Mouse (Mus musculus): ENCODE data around the gene Timm8a2. TPM values are rescaled to one million over a fixed set of nuclear protein-coding genes. Genes with fewer than 3 reads are reported as not detected.
A peak's percentile ranks its signal among the peaks of the same experiment; 100 is the strongest.
"Not testable (repeated sequence)": the region's sequence is repeated elsewhere in the genome, so short reads cannot be mapped to it uniquely, and the experiment has no call there.

The Timm8a2 gene
- total RNA-seq, 1 experiment, result 3.2 TPM

DNA sequence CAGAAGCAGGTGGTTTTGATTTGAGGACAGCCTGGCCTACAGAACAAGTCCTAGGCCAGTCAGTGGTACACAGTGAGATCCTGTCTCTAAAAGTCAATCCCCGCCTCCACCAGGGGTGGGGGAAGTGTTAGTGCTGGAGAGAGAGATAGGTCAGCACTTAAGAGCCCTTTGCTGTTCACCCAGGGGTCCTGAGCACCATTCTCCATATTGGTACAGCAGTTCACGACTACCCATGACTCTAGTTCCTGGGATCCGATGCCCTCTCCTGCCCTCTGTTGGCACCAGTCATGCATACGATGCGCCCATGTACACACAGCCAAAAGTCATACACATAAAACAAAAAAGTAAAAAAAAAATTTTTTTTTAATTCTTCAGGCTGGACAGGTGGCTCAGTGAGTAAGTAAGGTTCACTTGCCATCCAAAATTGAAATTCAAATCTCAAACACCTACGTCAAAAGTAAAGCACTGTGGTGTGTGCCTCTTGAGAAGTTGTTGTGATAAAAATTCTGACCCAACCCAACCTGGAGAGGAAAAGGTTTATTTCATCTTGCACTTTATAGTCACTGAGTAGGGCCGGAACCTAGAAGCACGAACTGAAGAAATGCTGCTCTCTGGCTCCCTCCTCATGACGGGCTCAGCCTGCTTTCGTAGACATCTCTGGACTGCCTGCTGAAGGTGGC, 28.1 kb downstream of the Timm8a2 start:
- TF ChIP-seq MAFK (IDR thresholded peaks at IDR 0.05; ENCODE audit: insufficient read depth, low read depth, low read length) (no peak), ZC3H11A (IDR thresholded peaks at IDR 0.05; ENCODE audit: borderline replicate concordance, low read depth, low read length) (no peak), ZNF384 (IDR thresholded peaks at IDR 0.05; ENCODE audit: low read depth, low read length) (no peak), CHD2 (IDR thresholded peaks at IDR 0.05; ENCODE audit: low read depth, low read length) (no peak), HCFC1 (IDR thresholded peaks at IDR 0.05; ENCODE audit: borderline replicate concordance, insufficient read depth, low read length) (no peak)

DNA sequence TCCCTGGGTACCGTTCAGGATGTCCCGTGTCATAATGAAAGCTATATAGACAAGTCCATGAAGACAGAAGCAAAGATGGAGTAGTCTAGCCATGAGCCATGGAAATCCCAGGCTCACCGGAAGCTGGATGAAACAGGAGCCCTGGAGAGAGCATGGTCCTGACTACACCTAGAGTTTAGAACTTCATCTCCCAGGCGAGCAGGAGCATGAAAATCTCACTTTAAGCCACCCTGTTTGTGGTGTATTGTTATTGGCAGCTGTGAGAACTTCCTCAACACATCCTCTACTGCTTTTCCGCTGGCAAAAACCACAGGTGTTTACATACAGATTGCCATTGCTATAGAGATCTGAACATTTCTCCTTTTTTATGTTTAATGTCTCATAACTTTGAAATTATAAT, 29.1 kb downstream of the Timm8a2 start:
- DNase-seq (ENCODE audit: low read depth, low spot score), result no peak
- H3K36me3 ChIP-seq (ENCODE audit: control insufficient read depth, insufficient read depth, low read length, poor library complexity, severe bottlenecking), result no peaks in the 10 kb centered on the region
- in situ Hi-C loops (cut with MboI; ENCODE audit: low sequenced_read_pairs in 2 of 2, unreplicated experiment in 2 of 2), result loop anchor here (5.0 to 25.0 kb wide), 4 partner anchors 136 to 824 kb away; no protein-coding TSS in a partner anchor
- no peak overlapping the region for H3K4me3 ChIP-seq (ENCODE audit: insufficient read depth in 1 of 2, low read depth in 1 of 2, low read length in 2 of 2, poor library complexity in 1 of 2, severe bottlenecking in 1 of 2)
- H3K9ac ChIP-seq (ENCODE audit: insufficient read depth, low read depth, low read length, poor library complexity, severe bottlenecking), result no peak overlapping the region
- no peaks in the 10 kb centered on the region for H3K4me1 ChIP-seq (ENCODE audit: control insufficient read depth in 2 of 2, insufficient read depth in 2 of 2, low read length in 2 of 2, poor library complexity in 1 of 2)
- H3K9me3 ChIP-seq (ENCODE audit: control insufficient read depth, insufficient read depth, low read depth, low read length), result no peaks in the 10 kb centered on the region
- no peak for TF ChIP-seq HCFC1 (IDR thresholded peaks at IDR 0.05; ENCODE audit: borderline replicate concordance, insufficient read depth, low read length)
- TF ChIP-seq CHD2 (IDR thresholded peaks at IDR 0.05; ENCODE audit: low read depth, low read length), result no peak
- TF ChIP-seq ZNF384 (IDR thresholded peaks at IDR 0.05; ENCODE audit: low read depth, low read length), result no peak
- TF ChIP-seq MAFK (IDR thresholded peaks at IDR 0.05; ENCODE audit: insufficient read depth, low read depth, low read length), result no peak
- TF ChIP-seq ZC3H11A (IDR thresholded peaks at IDR 0.05; ENCODE audit: borderline replicate concordance, low read depth, low read length), result no peak
- H3K27ac ChIP-seq (ENCODE audit: insufficient read depth, low read depth, low read length, poor library complexity, severe bottlenecking), result no peak overlapping the region

More for the DNA sequence above, 28.1 kb downstream of the Timm8a2 start:
- Histone ChIP-seq H3K4me1 (ENCODE audit: control insufficient read depth in 2 of 2, insufficient read depth in 2 of 2, low read length in 2 of 2, poor library complexity in 1 of 2) (peaks cover 0 to 2% of the 10 kb centered on the region in 2 experiments; a peak in 1 of 4 replicates), H3K4me3 (ENCODE audit: insufficient read depth in 1 of 2, low read depth in 1 of 2, low read length in 2 of 2, poor library complexity in 1 of 2, severe bottlenecking in 1 of 2) (no peak overlapping the region), H3K36me3 (ENCODE audit: control insufficient read depth, insufficient read depth, low read length, poor library complexity, severe bottlenecking) (no peaks in the 10 kb centered on the region), H3K9me3 (ENCODE audit: control insufficient read depth, insufficient read depth, low read depth, low read length) (no peaks in the 10 kb centered on the region), H3K27ac (ENCODE audit: insufficient read depth, low read depth, low read length, poor library complexity, severe bottlenecking) (no peak overlapping the region), H3K9ac (ENCODE audit: insufficient read depth, low read depth, low read length, poor library complexity, severe bottlenecking) (no peak overlapping the region)
- DNase-seq (ENCODE audit: low read depth, low spot score), result no peak
- in situ Hi-C loops (cut with MboI; ENCODE audit: low sequenced_read_pairs in 2 of 2, unreplicated experiment in 2 of 2), result loop anchor here (5.0 to 25.0 kb wide), 4 partner anchors 135 to 825 kb away; no protein-coding TSS in a partner anchor

DNA sequence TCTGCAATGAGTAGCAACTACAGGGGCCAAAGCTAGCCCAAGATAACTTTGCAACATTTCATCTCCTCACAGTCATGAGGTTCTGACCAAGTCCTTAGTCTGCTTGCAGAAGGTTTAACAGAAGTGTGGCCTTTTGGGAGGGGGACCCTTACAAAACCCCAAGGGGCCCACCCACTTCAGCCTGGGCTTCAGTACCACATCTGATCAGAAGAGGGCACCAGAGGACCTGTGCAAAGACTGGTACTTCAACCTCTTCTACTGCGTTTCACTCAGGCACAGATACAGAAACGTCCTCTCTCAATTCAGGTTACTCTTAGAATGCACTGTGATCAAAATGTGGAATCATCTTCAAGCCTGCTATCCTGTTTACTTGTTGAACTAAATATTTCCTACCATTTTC, 30.0 kb downstream of the Timm8a2 start:
- in situ Hi-C loops (cut with MboI; ENCODE audit: low sequenced_read_pairs in 2 of 2, unreplicated experiment in 2 of 2), result loop anchor here (5.0 to 25.0 kb wide), 4 partner anchors 137 to 823 kb away; no protein-coding TSS in a partner anchor
- DNase-seq (ENCODE audit: low read depth, low spot score), result peak; percentile 63
- no peak overlapping the region for H3K9ac ChIP-seq (ENCODE audit: insufficient read depth, low read depth, low read length, poor library complexity, severe bottlenecking)
- no peak for TF ChIP-seq ZNF384 (IDR thresholded peaks at IDR 0.05; ENCODE audit: low read depth, low read length)
- TF ChIP-seq MAFK (IDR thresholded peaks at IDR 0.05; ENCODE audit: insufficient read depth, low read depth, low read length), result no peak
- TF ChIP-seq CHD2 (IDR thresholded peaks at IDR 0.05; ENCODE audit: low read depth, low read length), result no peak
- TF ChIP-seq ZC3H11A (IDR thresholded peaks at IDR 0.05; ENCODE audit: borderline replicate concordance, low read depth, low read length), result no peak
- no peak for TF ChIP-seq HCFC1 (IDR thresholded peaks at IDR 0.05; ENCODE audit: borderline replicate concordance, insufficient read depth, low read length)
- H3K36me3 ChIP-seq (ENCODE audit: control insufficient read depth, insufficient read depth, low read length, poor library complexity, severe bottlenecking), result no peaks in the 10 kb centered on the region
- H3K4me1 ChIP-seq (ENCODE audit: control insufficient read depth in 2 of 2, insufficient read depth in 2 of 2, low read length in 2 of 2, poor library complexity in 1 of 2), result no peaks in the 10 kb centered on the region
- no peak overlapping the region for H3K4me3 ChIP-seq (ENCODE audit: insufficient read depth in 1 of 2, low read depth in 1 of 2, low read length in 2 of 2, poor library complexity in 1 of 2, severe bottlenecking in 1 of 2)
- H3K9me3 ChIP-seq (ENCODE audit: control insufficient read depth, insufficient read depth, low read depth, low read length), result no peaks in the 10 kb centered on the region
- no peak overlapping the region for H3K27ac ChIP-seq (ENCODE audit: insufficient read depth, low read depth, low read length, poor library complexity, severe bottlenecking)

DNA sequence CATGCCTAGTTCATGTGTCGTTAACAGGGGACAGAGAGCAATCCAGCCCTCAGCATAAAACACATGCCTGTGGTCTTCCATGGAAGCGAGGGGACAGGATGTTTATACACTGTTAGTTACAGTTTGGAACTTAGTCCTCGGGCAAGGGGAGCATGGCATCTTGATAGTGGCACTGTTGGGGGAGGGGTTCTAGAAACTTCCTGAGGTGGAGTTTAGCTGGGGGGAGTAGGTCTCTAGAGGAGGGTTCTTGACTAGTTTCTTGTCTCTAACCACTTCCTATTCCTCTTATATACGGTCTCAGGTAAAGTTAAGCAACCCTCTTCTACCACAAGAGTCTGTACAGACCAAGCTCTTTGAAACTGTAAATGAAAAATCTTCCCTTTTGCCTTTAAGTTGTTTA, 31.8 kb downstream of the Timm8a2 start:
- Histone ChIP-seq H3K36me3 (ENCODE audit: control insufficient read depth, insufficient read depth, low read length, poor library complexity, severe bottlenecking) (no peaks in the 10 kb centered on the region), H3K9me3 (ENCODE audit: control insufficient read depth, insufficient read depth, low read depth, low read length) (no peaks in the 10 kb centered on the region), H3K4me3 (ENCODE audit: insufficient read depth in 1 of 2, low read depth in 1 of 2, low read length in 2 of 2, poor library complexity in 1 of 2, severe bottlenecking in 1 of 2) (no peak overlapping the region), H3K27ac (ENCODE audit: insufficient read depth, low read depth, low read length, poor library complexity, severe bottlenecking) (no peak overlapping the region), H3K4me1 (ENCODE audit: control insufficient read depth in 2 of 2, insufficient read depth in 2 of 2, low read length in 2 of 2, poor library complexity in 1 of 2) (no peaks in the 10 kb centered on the region), H3K9ac (ENCODE audit: insufficient read depth, low read depth, low read length, poor library complexity, severe bottlenecking) (no peak overlapping the region)
- DNase-seq (ENCODE audit: low read depth, low spot score), result no peak
- no peak for TF ChIP-seq HCFC1 (IDR thresholded peaks at IDR 0.05; ENCODE audit: borderline replicate concordance, insufficient read depth, low read length)
- no peak for TF ChIP-seq ZC3H11A (IDR thresholded peaks at IDR 0.05; ENCODE audit: borderline replicate concordance, low read depth, low read length)
- TF ChIP-seq MAFK (IDR thresholded peaks at IDR 0.05; ENCODE audit: insufficient read depth, low read depth, low read length), result no peak
- no peak for TF ChIP-seq CHD2 (IDR thresholded peaks at IDR 0.05; ENCODE audit: low read depth, low read length)
- no peak for TF ChIP-seq ZNF384 (IDR thresholded peaks at IDR 0.05; ENCODE audit: low read depth, low read length)
- in situ Hi-C loops (cut with MboI; ENCODE audit: low sequenced_read_pairs in 2 of 2, unreplicated experiment in 2 of 2), result loop anchor here (10.0 to 25.0 kb wide), 2 partner anchors 201 to 821 kb away; no protein-coding TSS in a partner anchor

DNA sequence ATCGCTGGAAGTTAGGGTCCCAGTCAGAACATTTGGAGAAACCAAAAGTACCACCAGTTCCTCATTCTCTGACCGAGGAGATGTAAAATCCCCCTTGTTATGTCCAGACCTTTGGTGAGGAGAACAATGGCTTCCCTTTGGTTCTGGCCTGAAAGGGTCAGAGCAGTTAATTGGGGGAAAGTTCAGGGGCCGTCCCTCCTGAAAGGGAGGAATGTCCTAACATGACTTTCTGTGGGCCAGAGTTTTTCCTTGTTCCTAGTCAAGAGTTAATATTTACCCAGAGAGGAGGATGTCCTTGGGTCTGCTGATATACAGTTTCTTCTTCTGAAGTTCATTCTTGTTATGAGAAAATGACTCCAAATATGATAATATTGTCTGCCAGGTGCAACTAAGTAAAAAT, 33.6 kb downstream of the Timm8a2 start:
- not testable (repeated sequence) for H3K9me3 ChIP-seq (ENCODE audit: control insufficient read depth, insufficient read depth, low read depth, low read length); DNase-seq (ENCODE audit: low read depth, low spot score); H3K9ac ChIP-seq (ENCODE audit: insufficient read depth, low read depth, low read length, poor library complexity, severe bottlenecking); H3K4me3 ChIP-seq (ENCODE audit: insufficient read depth in 1 of 2, low read depth in 1 of 2, low read length in 2 of 2, poor library complexity in 1 of 2, severe bottlenecking in 1 of 2); H3K4me1 ChIP-seq (ENCODE audit: control insufficient read depth in 2 of 2, insufficient read depth in 2 of 2, low read length in 2 of 2, poor library complexity in 1 of 2); H3K27ac ChIP-seq (ENCODE audit: insufficient read depth, low read depth, low read length, poor library complexity, severe bottlenecking); H3K36me3 ChIP-seq (ENCODE audit: control insufficient read depth, insufficient read depth, low read length, poor library complexity, severe bottlenecking)
- in situ Hi-C loops (cut with MboI; ENCODE audit: low sequenced_read_pairs in 2 of 2, unreplicated experiment in 2 of 2), result loop anchor here (10.0 to 25.0 kb wide), 2 partner anchors 203 to 819 kb away; no protein-coding TSS in a partner anchor
